Mouse (Mus musculus): ENCODE results near the gene Chit1. TPM values are rescaled to one million over a fixed set of nuclear protein-coding genes. Genes with fewer than 3 reads are reported as not detected.

Gene Chit1
- total RNA-seq, 1 experiment, result 0.13 TPM

DNA sequence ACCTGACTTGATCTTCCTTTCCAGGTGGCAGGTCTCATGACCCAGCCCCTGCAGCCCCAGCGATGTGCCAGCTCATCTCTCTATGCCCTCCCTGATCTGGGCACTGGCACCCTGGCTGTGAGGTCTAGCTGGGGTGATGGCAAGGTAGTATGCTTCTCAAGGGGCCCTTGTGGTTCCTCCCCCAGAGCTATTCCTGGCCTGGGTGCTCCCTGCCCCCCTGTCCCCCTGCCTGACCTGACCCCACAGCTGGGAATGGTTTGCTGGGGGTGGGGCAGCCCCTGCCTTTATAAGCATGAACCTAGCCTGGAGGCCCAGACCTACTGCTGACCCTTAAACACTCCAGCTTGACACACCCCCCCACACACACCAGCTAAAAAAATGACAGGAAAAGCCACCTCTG, 82.1 kb downstream of the Chit1 start, which contains the start of gene Mybph:
TSS of gene Mybph (plus strand) at position 323 of the 400 bp plus-strand sequence.
- in situ Hi-C loops (cut with MboI; ENCODE audit: low sequenced_read_pairs in 2 of 2, unreplicated experiment in 2 of 2), result no loop called here
- Histone ChIP-seq H3K27ac (ENCODE audit: insufficient read depth, low read depth, low read length, poor library complexity, severe bottlenecking) (no peak within 1 kb of the TSS), H3K36me3 (ENCODE audit: control insufficient read depth, insufficient read depth, low read length, poor library complexity, severe bottlenecking) (no peaks in the 10 kb centered on the region), H3K9me3 (ENCODE audit: control insufficient read depth, insufficient read depth, low read depth, low read length) (no peaks in the 10 kb centered on the region), H3K4me3 (ENCODE audit: insufficient read depth in 1 of 2, low read depth in 1 of 2, low read length in 2 of 2, poor library complexity in 1 of 2, severe bottlenecking in 1 of 2) (no peak within 1 kb of the TSS), H3K9ac (ENCODE audit: insufficient read depth, low read depth, low read length, poor library complexity, severe bottlenecking) (no peak within 1 kb of the TSS), H3K4me1 (ENCODE audit: control insufficient read depth in 2 of 2, insufficient read depth in 2 of 2, low read length in 2 of 2, poor library complexity in 1 of 2) (peaks cover 6 to 30% of the 10 kb centered on the region in 2 experiments)
- TF ChIP-seq ZNF384 (IDR thresholded peaks at IDR 0.05; ENCODE audit: low read depth, low read length) (no peak), HCFC1 (IDR thresholded peaks at IDR 0.05; ENCODE audit: borderline replicate concordance, insufficient read depth, low read length) (no peak), CHD2 (IDR thresholded peaks at IDR 0.05; ENCODE audit: low read depth, low read length) (no peak), ZC3H11A (IDR thresholded peaks at IDR 0.05; ENCODE audit: borderline replicate concordance, low read depth, low read length) (no peak), MAFK (IDR thresholded peaks at IDR 0.05; ENCODE audit: insufficient read depth, low read depth, low read length) (no peak)
- no peak for DNase-seq (ENCODE audit: low read depth, low spot score)

DNA sequence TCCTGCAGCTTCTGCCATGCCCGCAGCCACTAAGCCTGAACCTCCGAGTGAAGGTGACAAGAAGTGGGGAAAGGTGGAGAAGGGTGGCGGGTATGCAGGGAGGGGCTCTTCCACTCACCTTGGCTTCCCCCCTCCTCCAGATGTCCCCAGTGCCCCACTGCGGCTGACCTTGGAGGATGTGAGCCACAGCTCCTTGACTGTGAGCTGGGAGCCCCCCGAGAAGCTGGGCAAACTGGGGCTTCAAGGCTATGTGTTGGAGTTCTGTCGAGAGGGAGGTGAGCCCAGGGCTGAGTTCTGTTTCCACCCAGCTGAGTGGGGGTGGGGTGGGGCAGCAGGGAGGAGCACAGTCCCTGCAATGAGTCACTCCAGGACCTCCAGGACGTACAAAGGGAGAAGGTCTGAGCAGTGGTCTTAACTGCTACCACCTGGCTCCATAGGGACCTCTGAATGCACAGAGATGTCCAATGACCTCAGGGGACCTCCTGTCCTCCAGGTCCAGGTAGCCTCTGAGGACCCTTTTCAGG, 82.7 kb downstream of the Chit1 start:
- Histone ChIP-seq H3K36me3 (ENCODE audit: control insufficient read depth, insufficient read depth, low read length, poor library complexity, severe bottlenecking) (no peaks in the 10 kb centered on the region), H3K9me3 (ENCODE audit: control insufficient read depth, insufficient read depth, low read depth, low read length) (no peaks in the 10 kb centered on the region), H3K27ac (ENCODE audit: insufficient read depth, low read depth, low read length, poor library complexity, severe bottlenecking) (no peak overlapping the region), H3K9ac (ENCODE audit: insufficient read depth, low read depth, low read length, poor library complexity, severe bottlenecking) (no peak overlapping the region), H3K4me1 (ENCODE audit: control insufficient read depth in 2 of 2, insufficient read depth in 2 of 2, low read length in 2 of 2, poor library complexity in 1 of 2) (peaks cover under 1 to 25% of the 10 kb centered on the region in 2 experiments; a peak in 3 of 4 replicates), H3K4me3 (ENCODE audit: insufficient read depth in 1 of 2, low read depth in 1 of 2, low read length in 2 of 2, poor library complexity in 1 of 2, severe bottlenecking in 1 of 2) (no peak overlapping the region)
- no peak for DNase-seq (ENCODE audit: low read depth, low spot score)
- TF ChIP-seq HCFC1 (IDR thresholded peaks at IDR 0.05; ENCODE audit: borderline replicate concordance, insufficient read depth, low read length) (no peak), MAFK (IDR thresholded peaks at IDR 0.05; ENCODE audit: insufficient read depth, low read depth, low read length) (no peak), ZC3H11A (IDR thresholded peaks at IDR 0.05; ENCODE audit: borderline replicate concordance, low read depth, low read length) (no peak), ZNF384 (IDR thresholded peaks at IDR 0.05; ENCODE audit: low read depth, low read length) (no peak), CHD2 (IDR thresholded peaks at IDR 0.05; ENCODE audit: low read depth, low read length) (no peak)
- in situ Hi-C loops (cut with MboI; ENCODE audit: low sequenced_read_pairs in 2 of 2, unreplicated experiment in 2 of 2), result no loop called here

DNA sequence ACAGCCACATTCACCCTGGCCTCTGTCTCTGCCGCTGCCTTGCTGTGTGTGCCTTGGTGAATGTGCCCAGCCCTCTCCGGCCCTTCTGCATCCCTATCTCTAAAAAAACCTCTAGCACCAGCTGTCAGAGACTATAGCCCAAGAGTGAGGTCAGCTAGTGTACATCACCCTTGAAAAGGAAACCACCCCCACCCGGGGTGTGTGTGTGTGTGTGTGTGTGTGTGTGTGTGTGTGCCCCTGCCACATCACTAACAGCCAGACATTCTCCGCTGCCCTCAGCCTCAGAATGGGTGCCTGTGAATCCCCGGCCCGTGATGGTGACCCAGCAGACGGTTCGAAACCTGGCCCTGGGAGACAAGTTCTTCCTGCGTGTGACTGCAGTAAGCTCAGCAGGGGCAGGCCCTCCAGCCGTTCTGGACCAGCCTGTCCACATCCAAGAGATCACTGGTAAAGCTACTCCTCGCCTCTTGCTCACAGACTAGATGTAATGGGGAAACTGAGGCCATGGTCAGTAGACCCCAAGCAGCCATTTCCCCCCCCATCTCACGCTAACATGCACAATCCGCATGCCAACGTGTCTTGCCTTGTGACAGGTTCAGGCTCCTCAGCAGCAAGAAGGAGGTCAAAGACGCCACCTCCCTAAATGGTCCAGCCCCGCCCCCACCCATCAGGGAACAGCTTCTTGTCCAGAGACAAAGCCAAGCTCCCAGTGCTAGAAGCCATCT, 83.4 kb downstream of the Chit1 start:
- Histone ChIP-seq H3K9me3 (ENCODE audit: control insufficient read depth, insufficient read depth, low read depth, low read length) (no peaks in the 10 kb centered on the region), H3K9ac (ENCODE audit: insufficient read depth, low read depth, low read length, poor library complexity, severe bottlenecking) (no peak overlapping the region), H3K4me3 (ENCODE audit: insufficient read depth in 1 of 2, low read depth in 1 of 2, low read length in 2 of 2, poor library complexity in 1 of 2, severe bottlenecking in 1 of 2) (no peak overlapping the region), H3K36me3 (ENCODE audit: control insufficient read depth, insufficient read depth, low read length, poor library complexity, severe bottlenecking) (no peaks in the 10 kb centered on the region), H3K4me1 (ENCODE audit: control insufficient read depth in 2 of 2, insufficient read depth in 2 of 2, low read length in 2 of 2, poor library complexity in 1 of 2) (peaks cover 0 to 22% of the 10 kb centered on the region in 2 experiments; a peak in 3 of 4 replicates), H3K27ac (ENCODE audit: insufficient read depth, low read depth, low read length, poor library complexity, severe bottlenecking) (no peak overlapping the region)
- DNase-seq (ENCODE audit: low read depth, low spot score), result no peak
- no peak for TF ChIP-seq CHD2 (IDR thresholded peaks at IDR 0.05; ENCODE audit: low read depth, low read length)
- TF ChIP-seq ZC3H11A (IDR thresholded peaks at IDR 0.05; ENCODE audit: borderline replicate concordance, low read depth, low read length), result no peak
- TF ChIP-seq ZNF384 (IDR thresholded peaks at IDR 0.05; ENCODE audit: low read depth, low read length), result no peak
- TF ChIP-seq MAFK (IDR thresholded peaks at IDR 0.05; ENCODE audit: insufficient read depth, low read depth, low read length), result no peak
- no peak for TF ChIP-seq HCFC1 (IDR thresholded peaks at IDR 0.05; ENCODE audit: borderline replicate concordance, insufficient read depth, low read length)
- in situ Hi-C loops (cut with MboI; ENCODE audit: low sequenced_read_pairs in 2 of 2, unreplicated experiment in 2 of 2), result no loop called here

GRCm38 (mm10) chr1:134195117-134195516, 84.1 kb downstream of the Chit1 start:
- H3K36me3 ChIP-seq (ENCODE audit: control insufficient read depth, insufficient read depth, low read length, poor library complexity, severe bottlenecking), result no peaks in the 10 kb centered on the region
- H3K4me1 ChIP-seq (ENCODE audit: control insufficient read depth in 2 of 2, insufficient read depth in 2 of 2, low read length in 2 of 2, poor library complexity in 1 of 2), result peaks cover 0 to 17% of the 10 kb centered on the region in 2 experiments; a peak in 3 of 4 replicates
- no peak for TF ChIP-seq ZC3H11A (IDR thresholded peaks at IDR 0.05; ENCODE audit: borderline replicate concordance, low read depth, low read length)
- TF ChIP-seq HCFC1 (IDR thresholded peaks at IDR 0.05; ENCODE audit: borderline replicate concordance, insufficient read depth, low read length), result no peak
- TF ChIP-seq CHD2 (IDR thresholded peaks at IDR 0.05; ENCODE audit: low read depth, low read length), result no peak
- TF ChIP-seq ZNF384 (IDR thresholded peaks at IDR 0.05; ENCODE audit: low read depth, low read length), result no peak
- no peak for TF ChIP-seq MAFK (IDR thresholded peaks at IDR 0.05; ENCODE audit: insufficient read depth, low read depth, low read length)
- H3K9ac ChIP-seq (ENCODE audit: insufficient read depth, low read depth, low read length, poor library complexity, severe bottlenecking), result no peak overlapping the region
- H3K9me3 ChIP-seq (ENCODE audit: control insufficient read depth, insufficient read depth, low read depth, low read length), result no peaks in the 10 kb centered on the region
- no peak overlapping the region for H3K27ac ChIP-seq (ENCODE audit: insufficient read depth, low read depth, low read length, poor library complexity, severe bottlenecking)
- H3K4me3 ChIP-seq (ENCODE audit: insufficient read depth in 1 of 2, low read depth in 1 of 2, low read length in 2 of 2, poor library complexity in 1 of 2, severe bottlenecking in 1 of 2), result no peak overlapping the region
- in situ Hi-C loops (cut with MboI; ENCODE audit: low sequenced_read_pairs in 2 of 2, unreplicated experiment in 2 of 2), result no loop called here
- no peak for DNase-seq (ENCODE audit: low read depth, low spot score)
